Mouse (Mus musculus): ENCODE measurements around the gene Rhbdd2. TPM values are rescaled to one million over a fixed set of nuclear protein-coding genes. Genes with fewer than 3 reads are reported as not detected.

The Rhbdd2 gene
- polyA plus RNA-seq (2014; fragmentation: Illumina TruSeq; extraction: RNeasy Lipid Tissue Mini Kit (QIAGEN cat#74804); ENCODE audit: low read depth, low replicate concordance), result 15.9 TPM

DNA sequence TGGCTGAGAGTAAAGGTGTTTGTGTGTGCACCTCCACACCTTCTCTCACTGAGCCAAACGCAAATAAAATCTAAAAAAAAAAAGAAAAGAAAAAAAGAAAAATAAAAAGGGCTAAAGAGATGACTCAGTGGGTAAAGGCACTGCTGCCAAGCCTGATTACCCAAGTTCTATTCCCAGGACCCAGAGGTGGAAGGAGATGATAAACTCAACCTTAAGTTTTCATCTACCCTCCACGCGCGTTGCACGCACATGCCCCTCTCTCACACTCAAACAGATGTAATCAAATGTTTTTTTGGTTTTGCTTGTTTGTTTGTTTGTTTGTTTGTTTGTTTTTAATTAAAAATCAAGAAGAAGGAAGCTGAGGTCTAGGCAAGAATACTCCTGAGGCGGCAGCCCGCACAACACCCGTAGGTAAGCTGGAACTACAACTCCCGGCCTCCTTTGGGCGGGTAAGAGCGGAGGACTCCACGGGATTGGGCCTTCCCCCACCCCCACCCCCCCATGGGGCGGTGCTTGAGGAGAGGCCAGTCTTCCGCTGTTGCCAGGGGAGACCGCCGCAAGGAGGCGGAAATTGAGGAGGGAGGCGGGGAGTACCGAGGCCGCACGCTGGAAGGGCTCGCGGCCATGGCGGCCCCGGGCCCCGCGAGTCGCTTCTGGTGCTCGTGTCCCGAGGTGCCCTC lies at the start of gene Rhbdd2:
Gene Rhbdd2, plus strand, starts transcription at position 502 of the 680 bp plus-strand sequence.

DNA sequence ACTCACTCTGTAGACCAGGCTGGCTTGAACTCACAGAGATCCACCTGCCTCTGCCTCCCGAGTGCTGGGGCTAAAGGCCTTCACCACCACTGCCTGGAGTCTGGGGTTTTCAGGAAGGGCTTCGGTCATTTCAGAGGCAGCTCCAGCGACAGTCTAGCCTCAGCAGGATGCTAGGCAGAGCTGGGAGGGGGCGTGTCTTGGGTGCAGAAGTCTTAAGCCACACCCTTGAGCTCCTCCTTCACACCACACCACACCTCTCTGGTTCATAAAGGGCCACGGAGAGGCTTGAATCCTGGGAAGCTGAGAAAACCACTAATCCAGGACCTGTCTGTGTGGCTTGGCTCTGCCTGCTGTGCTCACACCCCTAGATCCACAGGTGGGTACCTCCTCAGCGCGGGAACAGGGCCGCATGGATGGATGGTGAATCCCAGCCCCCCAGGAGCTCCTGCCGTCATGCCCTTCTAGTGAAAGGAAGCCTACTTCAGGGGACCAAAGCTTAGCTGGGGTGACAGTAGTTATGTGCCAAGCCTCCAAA lies 37.4 kb downstream of the Rhbdd2 start, which contains the start of gene Por:
Gene Por, plus strand, starts transcription at position 293 of the 535 bp plus-strand sequence.

Other genes with a start within 250 kb of the Rhbdd2 start
- gene Pom121, start 238.1 kb upstream of the Rhbdd2 start, polyA plus RNA-seq (2014; fragmentation: Illumina TruSeq; extraction: RNeasy Lipid Tissue Mini Kit (QIAGEN cat#74804); ENCODE audit: low read depth, low replicate concordance), result 2.4 TPM
- gene Hip1, start 87.5 kb upstream of the Rhbdd2 start, polyA plus RNA-seq (2014; fragmentation: Illumina TruSeq; extraction: RNeasy Lipid Tissue Mini Kit (QIAGEN cat#74804); ENCODE audit: low read depth, low replicate concordance), result 12.9 TPM
- gene Ccl26, start 69.0 kb upstream of the Rhbdd2 start, polyA plus RNA-seq (2014; fragmentation: Illumina TruSeq; extraction: RNeasy Lipid Tissue Mini Kit (QIAGEN cat#74804); ENCODE audit: low read depth, low replicate concordance), result not detected
- 0.47 TPM for gene Ccl24, start 59.6 kb upstream of the Rhbdd2 start, polyA plus RNA-seq (2014; fragmentation: Illumina TruSeq; extraction: RNeasy Lipid Tissue Mini Kit (QIAGEN cat#74804); ENCODE audit: low read depth, low replicate concordance)
- 76.4 TPM for gene Por, start 37.4 kb downstream of the Rhbdd2 start, polyA plus RNA-seq (2014; fragmentation: Illumina TruSeq; extraction: RNeasy Lipid Tissue Mini Kit (QIAGEN cat#74804); ENCODE audit: low read depth, low replicate concordance)
- 5.4 TPM for gene Tmem120a, start 111.8 kb downstream of the Rhbdd2 start, polyA plus RNA-seq (2014; fragmentation: Illumina TruSeq; extraction: RNeasy Lipid Tissue Mini Kit (QIAGEN cat#74804); ENCODE audit: low read depth, low replicate concordance)
- gene Styxl1, start 145.8 kb downstream of the Rhbdd2 start, polyA plus RNA-seq (2014; fragmentation: Illumina TruSeq; extraction: RNeasy Lipid Tissue Mini Kit (QIAGEN cat#74804); ENCODE audit: low read depth, low replicate concordance), result not detected
- 43.1 TPM for gene Mdh2, start 145.9 kb downstream of the Rhbdd2 start, polyA plus RNA-seq (2014; fragmentation: Illumina TruSeq; extraction: RNeasy Lipid Tissue Mini Kit (QIAGEN cat#74804); ENCODE audit: low read depth, low replicate concordance)
- 0.23 TPM for gene Srrm3, start 174.3 kb downstream of the Rhbdd2 start, polyA plus RNA-seq (2014; fragmentation: Illumina TruSeq; extraction: RNeasy Lipid Tissue Mini Kit (QIAGEN cat#74804); ENCODE audit: low read depth, low replicate concordance)